Mouse (Mus musculus): ENCODE data around the gene Ikzf2. TPM values are rescaled to one million over a fixed set of nuclear protein-coding genes. Genes with fewer than 3 reads are reported as not detected.

The Ikzf2 gene
- total RNA-seq, 4 experiments from 2014 or later, result 9.0 to 15.8 (median 13.4) TPM

- DNase-seq, result no peak
Observed at GRCm38 (mm10) chr1:69507513-69507912, 179.5 kb downstream of the Ikzf2 start.

- DNase-seq, result no peak
Observed at GRCm38 (mm10) chr1:69506615-69507159, 180.4 kb downstream of the Ikzf2 start.

GRCm38 (mm10) chr1:69506011-69506410, 181.0 kb downstream of the Ikzf2 start:
- no peak for DNase-seq

- DNase-seq, result no peak
Observed at GRCm38 (mm10) chr1:69500388-69500787, 186.7 kb downstream of the Ikzf2 start.

- DNase-seq, result no peak
Observed at GRCm38 (mm10) chr1:69499652-69500051, 187.4 kb downstream of the Ikzf2 start.

- DNase-seq, result no peak
Observed at GRCm38 (mm10) chr1:69498862-69499306, 188.2 kb downstream of the Ikzf2 start.

- no peak for DNase-seq
Observed at GRCm38 (mm10) chr1:69496055-69496454, 191.0 kb downstream of the Ikzf2 start.

GRCm38 (mm10) chr1:69493309-69494047, 193.6 kb downstream of the Ikzf2 start:
- DNase-seq, result no peak

- no peak for DNase-seq
Observed at GRCm38 (mm10) chr1:69492013-69492412, 195.0 kb downstream of the Ikzf2 start.

GRCm38 (mm10) chr1:69489026-69489425, 198.0 kb downstream of the Ikzf2 start:
- no peak for DNase-seq

GRCm38 (mm10) chr1:69488625-69489024, 198.4 kb downstream of the Ikzf2 start:
- no peak for DNase-seq

Other genes starting within 250 kb of the Ikzf2 start
- gene Spag16, start 139.7 kb upstream of the Ikzf2 start, total RNA-seq (2022), result not detected